Mouse (Mus musculus) liver, embryonic 14.5 days (tissue): ENCODE measurements around the gene Focad.

Experiments
- CTCF ChIP-seq: IDR thresholded peaks from 2 replicates; pipeline ENCODE4 v1.5.1; 2016; ENCODE audit warnings: antibody characterized with exemption, low read depth, control low read depth
- EP300 ChIP-seq: IDR thresholded peaks from 2 replicates; pipeline ENCODE4 v1.6.1; 2016; ENCODE audit warnings: antibody characterized with exemption, low read depth

GRCm38 (mm10) chr4:88118750-88119395 lies 24.4 kb downstream of the Focad start:
- no peak for TF ChIP-seq CTCF
- TF ChIP-seq EP300: no peak
